Mouse (Mus musculus): ENCODE measurements around the gene Ces1d.
"Not testable (repeated sequence)": the region's sequence is repeated elsewhere in the genome, so short reads cannot be mapped to it uniquely, and the experiment has no call there.

The Ces1d gene

DNA sequence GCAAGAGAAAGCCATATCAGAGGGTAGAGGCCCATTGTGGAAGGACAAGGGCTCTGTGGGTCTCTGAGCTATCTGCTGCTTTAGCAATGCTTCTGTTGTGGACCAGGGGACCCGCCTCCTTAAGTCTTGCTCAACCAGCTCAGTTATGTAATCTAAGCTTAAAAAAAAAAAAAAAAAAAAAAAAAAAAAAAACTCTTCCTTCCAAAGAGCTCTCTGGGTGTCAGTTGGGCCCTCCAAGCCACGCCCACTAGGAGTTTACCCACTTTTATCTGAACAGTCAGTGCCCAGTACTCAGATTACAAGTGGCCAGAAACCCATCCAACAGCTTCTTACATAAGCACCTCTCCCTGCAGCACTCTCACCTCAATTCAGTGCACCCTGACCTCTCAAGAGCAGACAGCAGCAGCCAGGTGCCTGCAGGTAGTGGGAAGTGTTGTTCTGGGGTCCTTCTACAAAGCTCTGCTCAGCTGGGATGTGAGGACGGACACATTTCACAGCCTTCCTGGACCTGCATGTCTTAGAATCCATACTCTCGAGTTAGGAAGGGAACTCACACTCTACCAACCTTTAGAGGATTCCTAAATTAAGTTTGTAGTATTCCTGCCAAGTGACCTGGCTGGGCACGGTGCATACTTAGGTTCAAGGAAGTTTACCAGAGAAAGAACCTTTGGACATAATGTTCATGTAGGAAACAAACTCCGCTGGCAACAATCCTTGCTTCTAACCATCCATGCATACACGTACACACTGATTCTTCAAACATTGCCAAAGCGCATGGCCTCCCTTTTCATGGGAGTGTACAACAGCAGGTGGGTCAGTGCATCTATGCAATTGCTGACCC is at the start of gene Ces1d:
Gene Ces1d (minus strand): TSS at position 154 of the 841 bp plus-strand sequence.
- ChIA-PET POLR2A (interaction anchor here in 1 of 4 experiments (0.6 kb wide), 1 partner anchor 1187 kb away, joined by 6 read pairs; no protein-coding TSS in a partner anchor), CTCF (interaction anchor here in 3 of 4 experiments (0.5 to 0.6 kb wide), 6 partner anchors 107 to 1617 kb away, joined by 3 to 8 read pairs (median 3); no protein-coding TSS in a partner anchor)

DNA sequence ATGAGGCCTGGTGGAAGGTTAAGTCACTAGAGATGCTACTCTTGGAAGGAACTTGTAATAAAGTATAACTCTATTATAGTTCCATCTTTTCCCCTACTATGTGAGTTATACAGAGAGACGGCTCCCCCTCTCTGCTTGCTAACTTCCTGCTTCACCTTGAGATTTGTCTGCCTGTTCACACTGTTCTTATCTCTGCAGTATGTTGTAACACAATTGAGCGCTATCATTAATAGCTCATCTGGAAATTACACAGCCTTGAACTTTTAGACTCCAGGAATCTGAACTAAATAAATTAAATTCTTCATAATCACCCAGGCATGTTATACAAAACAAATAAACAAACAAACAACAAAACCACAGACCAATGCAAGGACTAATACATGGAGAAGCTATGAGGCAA is 48.4 kb upstream of the Ces1d start:
- POLR2A ChIA-PET: interaction anchor here in 1 of 4 experiments (0.6 kb wide), 1 partner anchor 305 kb away, joined by 3 read pairs; no protein-coding TSS in a partner anchor
- CTCF ChIA-PET: interaction anchor here in 2 of 4 experiments (0.5 to 0.7 kb wide), 3 partner anchors 73 to 1532 kb away, joined by 4 to 5 read pairs (median 4); no protein-coding TSS in a partner anchor

- POLR2A ChIA-PET: no interaction called here
- CTCF ChIA-PET: no interaction called here
These were observed 42.2 kb upstream of the Ces1d start for GRCm38 (mm10) chr8:93239884-93240283.

DNA sequence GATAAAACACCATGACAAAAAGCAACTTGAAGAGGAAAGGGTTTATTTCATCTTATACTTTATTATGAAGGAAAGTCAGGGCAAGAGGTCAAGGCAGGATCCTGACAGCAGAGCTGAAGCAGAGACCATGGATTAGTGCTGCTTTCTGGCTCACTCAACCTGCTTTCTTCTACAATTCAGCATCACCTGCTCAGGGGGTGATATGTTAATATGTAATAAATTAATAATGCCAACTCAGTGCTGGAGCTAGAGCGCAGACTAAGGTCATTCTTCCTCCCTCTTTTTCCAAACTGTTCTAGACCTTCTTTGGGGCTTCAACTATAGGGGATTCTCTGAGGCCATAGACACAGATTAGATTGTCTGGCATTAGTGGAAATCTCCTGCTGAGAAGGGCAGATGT is 38.0 kb upstream of the Ces1d start:
- POLR2A ChIA-PET: no interaction called here
- CTCF ChIA-PET: no interaction called here

DNA sequence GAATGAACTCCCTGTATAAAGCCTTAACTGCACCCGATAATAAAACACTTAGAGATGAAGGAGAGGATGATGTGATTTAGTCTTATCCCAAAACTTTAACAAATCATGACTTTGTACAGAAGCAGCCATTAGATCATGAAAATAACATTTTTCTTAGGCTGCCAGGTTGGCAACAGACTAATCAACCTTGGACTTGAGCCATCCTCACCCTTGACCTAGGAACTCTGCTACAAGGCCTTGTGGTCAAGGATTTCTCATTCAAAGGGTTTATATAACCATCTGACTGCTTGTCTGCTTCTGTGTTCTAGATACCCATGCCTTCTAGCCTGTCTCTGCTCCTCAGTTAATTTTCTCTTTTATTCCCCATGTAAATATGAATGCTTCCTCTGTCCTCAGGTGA is 37.1 kb upstream of the Ces1d start:
- CTCF ChIA-PET: no interaction called here
- POLR2A ChIA-PET: no interaction called here

DNA sequence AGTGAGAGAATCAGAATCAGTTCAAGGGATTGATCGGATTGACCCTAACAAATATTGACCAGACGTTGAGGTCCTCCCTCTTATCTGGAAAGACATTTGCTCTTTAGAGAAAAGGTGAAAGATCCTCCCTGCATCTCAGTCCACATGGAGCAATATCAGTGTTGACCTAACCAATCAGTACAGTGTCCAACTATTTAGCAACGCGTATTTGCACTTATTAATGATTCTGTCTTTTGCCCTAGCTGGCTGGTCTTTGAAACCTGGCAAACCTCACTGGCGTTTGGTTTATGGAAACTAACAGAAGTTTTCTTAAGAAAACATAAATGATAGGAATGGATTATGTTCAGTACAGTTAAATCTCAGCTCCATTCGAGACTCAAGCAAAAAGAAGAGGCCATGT is 36.4 kb upstream of the Ces1d start:
- POLR2A ChIA-PET: no interaction called here
- CTCF ChIA-PET: no interaction called here

DNA sequence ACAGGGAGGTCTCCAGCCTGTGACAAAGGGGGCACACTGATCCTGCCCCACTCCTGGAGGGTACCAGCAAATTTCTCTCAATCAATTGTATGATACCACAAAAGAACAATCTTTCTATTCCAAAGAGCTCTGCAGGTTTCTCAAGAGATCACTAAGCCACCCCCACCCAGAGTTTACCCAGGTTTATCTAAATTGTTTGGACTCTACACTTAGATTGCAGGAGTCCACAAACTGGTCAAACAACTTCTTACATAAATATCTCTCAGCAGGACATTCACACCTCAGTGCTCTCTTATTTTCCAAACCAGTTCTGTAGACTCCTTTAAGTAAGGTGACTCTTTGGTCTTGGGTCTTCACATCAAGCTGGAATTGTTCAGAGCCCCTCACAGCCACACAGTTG is 31.8 kb upstream of the Ces1d start, which contains the start of gene Ces1e:
Gene Ces1e (minus strand): TSS at position 174 of the 400 bp plus-strand sequence.
- ChIA-PET CTCF (no interaction called here), POLR2A (no interaction called here)

- ChIA-PET POLR2A (interaction anchor here in 1 of 4 experiments (0.5 kb wide), 1 partner anchor 251 kb away, joined by 3 read pairs; no protein-coding TSS in a partner anchor), CTCF (no interaction called here)
These were observed 31.2 kb upstream of the Ces1d start for GRCm38 (mm10) chr8:93228673-93229370.

DNA sequence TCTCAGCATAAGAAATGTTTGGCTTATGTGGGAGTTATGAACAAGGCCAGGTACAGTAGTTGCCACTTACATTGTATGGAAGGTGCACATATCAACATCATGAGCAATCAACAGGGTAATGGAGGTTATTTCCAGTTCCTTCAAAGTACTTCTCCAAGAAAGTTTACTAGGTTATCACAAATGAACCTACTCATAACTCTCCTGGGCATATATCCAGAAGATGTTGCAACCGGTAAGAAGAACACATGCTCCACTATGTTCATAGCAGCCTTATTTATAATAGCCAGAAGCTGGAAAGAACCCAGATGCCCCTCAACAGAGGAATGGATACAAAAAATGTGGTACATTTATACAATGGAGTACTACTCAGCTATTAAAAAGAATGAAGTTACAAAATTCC is 28.8 kb upstream of the Ces1d start:
- CTCF ChIA-PET, POLR2A ChIA-PET: not testable (repeated sequence)

DNA sequence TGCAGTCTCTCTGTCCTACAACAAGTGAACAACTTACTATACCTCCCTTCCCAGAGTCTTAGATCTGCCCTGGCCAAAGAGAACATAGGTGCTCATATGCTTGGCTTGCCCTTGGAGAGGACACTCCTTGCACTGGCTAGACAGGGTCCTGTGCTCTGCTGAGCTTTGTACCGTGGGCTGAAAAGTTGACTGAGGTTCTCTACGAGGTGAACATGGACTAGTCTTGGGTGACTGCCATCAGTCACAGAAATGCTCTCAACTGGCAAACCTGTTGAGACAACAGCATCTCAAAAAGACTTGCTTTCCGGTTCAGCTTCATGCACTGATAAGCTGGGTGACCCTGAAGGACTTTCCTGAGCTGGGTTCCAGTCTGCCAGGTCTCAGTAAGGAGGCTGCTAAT is 24.3 kb upstream of the Ces1d start:
- ChIA-PET POLR2A (interaction anchor here in 1 of 4 experiments (1.5 kb wide), 1 partner anchor 63 kb away, joined by 3 read pairs; no protein-coding TSS in a partner anchor), CTCF (no interaction called here)

DNA sequence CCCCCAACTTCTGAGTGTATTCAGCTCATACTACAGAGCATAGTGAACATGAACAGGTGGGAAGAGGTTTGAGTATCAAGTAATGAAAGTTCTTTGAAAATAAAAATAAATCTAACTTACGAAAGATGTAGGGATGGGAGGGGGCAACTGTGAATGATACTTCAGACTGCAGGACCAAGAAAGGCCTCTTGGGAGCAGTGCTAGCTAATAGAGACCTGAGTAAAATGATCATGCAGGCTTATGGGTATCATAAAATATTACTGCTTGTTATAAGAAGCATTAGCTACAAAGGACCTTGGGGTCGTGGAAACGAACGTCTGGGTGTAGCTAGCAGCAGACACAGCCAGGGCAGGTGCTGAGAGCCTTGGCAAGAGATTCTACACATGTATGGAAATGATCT is 20.2 kb upstream of the Ces1d start:
- POLR2A ChIA-PET: no interaction called here
- CTCF ChIA-PET: no interaction called here

- CTCF ChIA-PET: no interaction called here
- POLR2A ChIA-PET: no interaction called here
These were observed 19.7 kb upstream of the Ces1d start for GRCm38 (mm10) chr8:93217375-93217774.

GRCm38 (mm10) chr8:93211091-93211490 is 13.5 kb upstream of the Ces1d start:
- POLR2A ChIA-PET: no interaction called here
- CTCF ChIA-PET: no interaction called here

DNA sequence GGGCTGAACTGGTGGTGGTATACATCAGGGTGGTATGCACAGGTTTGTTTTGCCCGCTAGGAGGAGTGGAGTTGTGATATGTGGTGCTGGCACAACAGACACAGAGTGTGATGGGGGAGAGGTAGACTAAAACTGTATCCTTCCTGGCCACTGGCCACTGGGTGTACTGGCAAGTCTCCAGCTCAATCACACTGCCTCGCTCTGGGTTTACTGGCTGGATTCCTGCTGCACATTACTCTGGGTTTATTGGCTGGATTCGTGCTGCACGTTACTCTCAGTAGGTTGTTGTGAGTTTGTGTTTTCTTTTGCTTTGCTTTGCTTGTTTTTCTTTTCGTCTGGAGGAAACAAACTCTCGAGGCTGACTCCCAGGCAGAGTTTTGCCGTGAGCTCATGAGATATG is 1.5 kb upstream of the Ces1d start:
- CTCF ChIA-PET, POLR2A ChIA-PET: not testable (repeated sequence)

DNA sequence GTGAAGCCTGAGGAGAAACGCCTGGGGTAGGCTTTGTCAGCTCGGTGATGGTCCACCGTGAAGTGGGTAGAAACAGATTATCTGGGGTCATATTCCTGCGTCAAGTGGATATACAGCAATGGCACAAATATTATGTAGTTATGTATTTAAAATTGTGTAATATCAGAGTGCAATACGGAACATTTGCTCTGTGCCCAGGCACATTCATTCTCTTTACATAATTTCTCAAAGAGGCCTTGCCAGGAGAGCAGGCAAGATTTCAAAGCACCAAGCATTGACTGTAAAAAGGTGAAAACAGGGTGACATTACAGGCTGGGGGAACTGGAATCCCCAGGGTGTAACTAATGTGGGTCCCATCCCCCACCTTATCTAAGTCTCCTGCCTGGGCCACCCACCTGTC is 1.2 kb downstream of the Ces1d start:
- ChIA-PET POLR2A (no interaction called here), CTCF (no interaction called here)

- ChIA-PET POLR2A (no interaction called here), CTCF (interaction anchor here in 1 of 4 experiments (0.7 kb wide), 1 partner anchor 168 kb away, joined by 4 read pairs; no protein-coding TSS in a partner anchor)
These were observed 17.0 kb downstream of the Ces1d start for GRCm38 (mm10) chr8:93180581-93181129.

DNA sequence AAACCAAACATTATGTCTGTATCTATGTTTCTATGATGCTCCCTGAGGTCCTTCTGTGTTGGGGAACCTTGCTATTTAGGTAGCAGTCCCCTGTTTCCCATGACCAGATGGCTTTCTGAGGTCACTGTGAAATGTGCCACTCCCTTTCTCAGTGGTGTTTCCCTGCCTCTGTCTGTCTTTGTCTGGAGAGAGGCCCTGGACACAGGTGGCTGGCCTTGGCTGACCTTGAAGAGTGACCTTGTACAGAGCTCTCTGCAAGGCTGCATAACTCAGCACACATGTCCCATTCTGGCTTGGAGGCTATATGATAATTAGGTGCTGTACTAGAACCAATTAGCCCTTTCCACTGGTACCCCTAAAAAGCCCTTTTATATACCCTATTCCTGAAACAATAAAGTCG is 21.0 kb downstream of the Ces1d start:
- ChIA-PET CTCF (no interaction called here), POLR2A (interaction anchor here in 2 of 4 experiments (0.6 to 1.3 kb wide), 3 partner anchors 265 to 1010 kb away, joined by 3 to 4 read pairs (median 3); no protein-coding TSS in a partner anchor)

DNA sequence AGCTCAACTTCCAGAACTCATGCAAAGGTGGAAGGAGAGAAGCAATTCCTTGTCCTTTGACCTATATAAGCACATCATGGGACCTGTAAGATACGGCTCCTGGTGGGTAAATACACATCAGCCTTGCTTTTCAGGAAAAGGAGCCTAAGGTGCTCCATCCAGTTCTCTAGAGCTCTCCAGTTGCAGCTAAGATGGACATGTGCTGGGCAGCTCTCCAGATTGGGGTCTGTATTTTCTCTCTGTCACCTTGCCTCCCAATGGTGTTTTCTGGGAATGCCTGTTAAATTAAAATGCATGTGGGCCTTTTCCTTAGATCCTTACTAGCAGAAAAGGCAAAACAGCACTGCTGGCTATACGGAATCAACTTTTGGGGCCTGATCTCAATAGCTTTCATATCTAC is 23.1 kb downstream of the Ces1d start:
- CTCF ChIA-PET: no interaction called here
- POLR2A ChIA-PET: no interaction called here

DNA sequence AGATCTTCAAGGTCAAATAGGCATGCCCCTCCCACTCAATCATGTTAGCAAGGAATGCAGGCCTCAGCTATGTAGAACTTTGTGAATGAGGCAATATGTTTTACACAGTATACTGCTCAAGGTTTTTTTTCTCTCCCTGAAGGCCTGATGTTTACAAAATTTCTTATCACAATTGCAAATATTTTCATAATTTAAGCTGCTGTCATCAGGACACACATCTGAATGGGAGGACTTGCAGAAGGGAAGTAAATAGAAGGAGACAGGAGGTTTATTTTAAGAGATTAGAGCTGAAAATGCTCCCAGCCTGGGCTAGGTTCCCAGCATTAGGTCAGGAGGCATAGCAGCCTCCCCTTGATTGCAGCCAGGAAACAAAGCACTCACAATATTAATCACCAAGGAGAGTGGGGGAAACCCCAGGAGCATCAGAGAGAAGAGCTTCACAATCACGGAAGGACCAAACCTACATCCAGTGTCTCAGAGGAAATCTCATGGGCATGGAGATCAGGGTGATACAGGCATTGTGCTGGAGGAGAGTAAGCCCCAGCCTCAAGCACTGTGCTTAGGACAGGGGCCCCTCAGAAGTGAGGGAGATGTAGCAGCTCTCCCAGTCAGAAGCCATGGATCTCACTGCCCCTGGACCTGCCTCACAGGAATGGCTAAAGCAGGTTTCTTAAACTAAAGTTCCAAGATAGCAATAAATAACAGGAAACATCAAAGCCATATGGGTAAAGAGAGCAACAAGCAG is 25.6 kb downstream of the Ces1d start:
- ChIA-PET POLR2A (no interaction called here), CTCF (interaction anchor here in 1 of 4 experiments (0.5 kb wide), 1 partner anchor 226 kb away, joined by 3 read pairs; no protein-coding TSS in a partner anchor)

DNA sequence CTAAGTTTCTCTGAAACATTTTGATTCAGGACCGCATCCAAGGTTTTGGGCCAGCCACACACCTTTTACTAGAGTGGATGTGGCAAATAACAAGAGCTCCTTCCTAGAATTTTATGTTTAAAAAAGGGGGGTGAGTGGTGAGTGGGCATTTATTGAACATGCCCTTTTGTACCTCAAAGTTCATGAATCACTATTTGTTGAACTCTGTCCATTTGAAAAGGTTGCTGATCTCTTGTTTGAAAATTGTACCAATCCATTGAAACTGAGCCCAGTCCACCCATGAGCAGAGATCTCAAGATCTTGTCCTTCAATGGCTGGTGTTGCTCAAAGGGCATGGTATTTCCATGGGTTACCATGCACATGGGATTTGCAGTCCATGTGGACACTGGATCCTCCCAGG is 34.3 kb downstream of the Ces1d start:
- POLR2A ChIA-PET: no interaction called here
- CTCF ChIA-PET: no interaction called here
